Mouse (Mus musculus): Measurements from ENCODE around the gene Robo1.

Robo1 gene

GRCm38 (mm10) chr16:73024326-73024725 is 716.2 kb downstream of the Robo1 start:
- no peak for DNase-seq

GRCm38 (mm10) chr16:73027692-73028091 is 719.6 kb downstream of the Robo1 start:
- no peak for DNase-seq

- DNase-seq, result no peak
Measured at GRCm38 (mm10) chr16:73030999-73031398, 722.9 kb downstream of the Robo1 start.

- DNase-seq, result no peak
Measured at GRCm38 (mm10) chr16:73035210-73035985, 727.3 kb downstream of the Robo1 start.

- no peak for DNase-seq
Measured at GRCm38 (mm10) chr16:73038552-73038951, 730.4 kb downstream of the Robo1 start.

- DNase-seq, result no peak
Measured at GRCm38 (mm10) chr16:73062461-73062860, 754.4 kb downstream of the Robo1 start.

- DNase-seq, result no peak
Measured at GRCm38 (mm10) chr16:73067782-73068181, 759.7 kb downstream of the Robo1 start.

GRCm38 (mm10) chr16:73072047-73072446 is 763.9 kb downstream of the Robo1 start:
- no peak for DNase-seq

- DNase-seq, result no peak
Measured at GRCm38 (mm10) chr16:73072883-73073282, 764.8 kb downstream of the Robo1 start.

GRCm38 (mm10) chr16:73082420-73082819 is 774.3 kb downstream of the Robo1 start:
- DNase-seq, result no peak

GRCm38 (mm10) chr16:73083077-73083476 is 775.0 kb downstream of the Robo1 start:
- DNase-seq, result no peak
